Mouse (Mus musculus): ENCODE results near the gene Tmem156. TPM values are rescaled to one million over a fixed set of nuclear protein-coding genes. Genes with fewer than 3 reads are reported as not detected.

The Tmem156 gene
- total and polyA plus RNA-seq, 3 experiments, result 2.6 to 4.1 TPM; not detected in 1

DNA sequence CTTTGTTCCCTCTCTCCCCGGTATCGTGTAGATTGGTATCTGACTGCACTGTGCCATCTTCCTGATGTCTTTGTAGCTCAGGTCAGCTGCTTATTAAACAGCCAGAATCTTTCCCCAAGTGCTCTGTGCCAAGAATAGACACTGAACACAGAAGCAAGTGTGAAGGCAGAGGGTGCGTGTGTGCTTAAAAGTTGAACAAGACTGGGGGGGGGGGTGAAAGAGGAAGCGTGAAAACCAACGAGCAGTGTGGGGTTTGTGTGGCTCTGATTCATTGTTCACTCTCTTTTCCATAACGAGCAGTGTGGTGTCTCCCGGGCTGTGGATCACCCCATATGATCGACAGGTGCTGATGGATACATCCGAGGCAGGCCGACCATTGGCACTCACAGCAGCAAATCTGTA lies 10.7 kb upstream of the Tmem156 start:
- Histone ChIP-seq H3K79me2 (ENCODE audit: control insufficient read depth, insufficient read depth, low read length, poor library complexity) (peaks cover under 1% of the 10 kb centered on the region; the same call in 1 of the 2 replicates), H3K4me1 (ENCODE audit: control insufficient read depth in 1 of 2, insufficient read depth in 2 of 2, low read length in 2 of 2) (peaks cover 5 to 23% of the 10 kb centered on the region in 2 experiments), H3K4me3 (ENCODE audit: control insufficient read depth in 1 of 2, insufficient read depth in 1 of 2, low read depth in 2 of 2, low read length in 2 of 2) (peak overlapping the region; percentile 6 to 27; a peak in 3 of 4 replicates), H3K9ac (ENCODE audit: control insufficient read depth, low read depth, low read length, poor library complexity, severe bottlenecking) (peak overlapping the region; percentile 43), H3K27ac (ENCODE audit: control insufficient read depth, low read depth, low read length) (peak overlapping the region; percentile 64), H3K9me3 (replicated peaks; ENCODE audit: insufficient read depth, low read length) (no peaks in the 10 kb centered on the region), H3K27me3 (ENCODE audit: control insufficient read depth in 1 of 2, insufficient read depth in 2 of 2, low read length in 2 of 2) (no peaks in the 10 kb centered on the region), H3K36me3 (ENCODE audit: control insufficient read depth in 1 of 2, insufficient read depth in 2 of 2, low read length in 2 of 2) (peaks cover 0 to 20% of the 10 kb centered on the region in 2 experiments; a peak in 2 of 4 replicates)
- TF ChIP-seq KAT2A (conservative IDR thresholded peaks at IDR 0.05; ENCODE audit: low read depth, low read length) (no peak), SMC3 (IDR thresholded peaks at IDR 0.05; ENCODE audit: low read depth, low read length) (no peak), USF2 (IDR thresholded peaks at IDR 0.05; ENCODE audit: borderline replicate concordance in 1 of 2, insufficient read depth in 1 of 2, low read depth in 1 of 2, low read length in 2 of 2) (no peak), CHD2 (IDR thresholded peaks at IDR 0.05; ENCODE audit: low read length) (no peak), MXI1 (IDR thresholded peaks at IDR 0.05; ENCODE audit: low read depth, low read length) (peak; percentile 8; the same call in 1 of the 2 replicates), ZC3H11A (IDR thresholded peaks at IDR 0.05; ENCODE audit: low read depth, low read length) (no peak), USF1 (IDR thresholded peaks at IDR 0.05; ENCODE audit: low read depth, low read length) (no peak)
- peak; percentile 53 for DNase-seq (ENCODE audit: low read depth, low spot score)

DNA sequence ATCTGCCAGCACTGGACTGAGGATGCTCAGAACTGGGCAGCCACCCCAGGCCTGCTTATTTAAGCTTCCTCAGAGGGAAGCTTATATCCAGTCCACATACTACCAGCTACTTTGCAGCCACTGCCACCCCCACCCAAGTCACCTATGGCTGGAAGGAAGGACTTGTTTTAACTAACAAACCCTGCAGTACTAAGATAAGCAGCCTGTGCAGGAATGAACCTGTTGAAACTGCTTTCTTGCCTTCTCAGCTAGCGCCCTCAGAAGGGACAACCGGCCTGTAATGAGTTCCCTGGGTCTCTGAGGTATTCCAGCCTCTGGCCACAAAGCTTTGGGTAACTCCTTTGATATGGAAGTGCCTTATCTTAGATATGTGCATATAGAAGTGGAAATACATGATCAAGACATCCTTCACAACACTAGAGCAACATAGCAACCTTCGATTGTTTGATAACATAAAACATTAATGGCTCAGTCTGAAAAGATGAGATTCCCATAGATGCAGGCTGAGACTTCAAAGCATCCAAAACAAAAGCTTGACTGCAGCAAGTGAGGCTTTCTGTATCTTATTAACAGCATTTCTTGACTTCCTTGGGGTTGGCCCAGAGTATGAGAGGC lies 10.2 kb upstream of the Tmem156 start:
- Histone ChIP-seq H3K79me2 (ENCODE audit: control insufficient read depth, insufficient read depth, low read length, poor library complexity) (no peaks in the 10 kb centered on the region), H3K4me1 (ENCODE audit: control insufficient read depth in 1 of 2, insufficient read depth in 2 of 2, low read length in 2 of 2) (peaks cover 5 to 23% of the 10 kb centered on the region in 2 experiments), H3K27me3 (ENCODE audit: control insufficient read depth in 1 of 2, insufficient read depth in 2 of 2, low read length in 2 of 2) (no peaks in the 10 kb centered on the region), H3K27ac (ENCODE audit: control insufficient read depth, low read depth, low read length) (peak overlapping the region; percentile 64), H3K9ac (ENCODE audit: control insufficient read depth, low read depth, low read length, poor library complexity, severe bottlenecking) (peak overlapping the region; percentile 43), H3K9me3 (replicated peaks; ENCODE audit: insufficient read depth, low read length) (no peaks in the 10 kb centered on the region), H3K4me3 (ENCODE audit: control insufficient read depth in 1 of 2, insufficient read depth in 1 of 2, low read depth in 2 of 2, low read length in 2 of 2) (peak overlapping the region; percentile 8 to 27; a peak in 3 of 4 replicates), H3K36me3 (ENCODE audit: control insufficient read depth in 1 of 2, insufficient read depth in 2 of 2, low read length in 2 of 2) (peaks cover 0 to 20% of the 10 kb centered on the region in 2 experiments; a peak in 2 of 4 replicates)
- DNase-seq (ENCODE audit: low read depth, low spot score), result peak; percentile 70
- TF ChIP-seq MXI1 (IDR thresholded peaks at IDR 0.05; ENCODE audit: low read depth, low read length) (0 out of 2 replicates have a peak, but pooled peaks have one; percentile 22), CHD2 (IDR thresholded peaks at IDR 0.05; ENCODE audit: low read length) (no peak), UBTF (IDR thresholded peaks at IDR 0.05; ENCODE audit: borderline replicate concordance, insufficient read depth, low read depth, low read length) (no peak), CTCF (IDR thresholded peaks at IDR 0.05 in 2 of 3, conservative IDR thresholded peaks at IDR 0.05 in 1 of 3; ENCODE audit: control insufficient read depth in 1 of 3, insufficient read depth in 1 of 3, low read depth in 2 of 3, low read length in 3 of 3, poor library complexity in 1 of 3, severe bottlenecking in 1 of 3) (no peak), BHLHE40 (IDR thresholded peaks at IDR 0.05; ENCODE audit: borderline replicate concordance, low read depth, low read length) (no peak), NRF1 (IDR thresholded peaks at IDR 0.05; ENCODE audit: insufficient read depth, low read depth, low read length, poor library complexity, severe bottlenecking) (no peak), MAZ (IDR thresholded peaks at IDR 0.05; ENCODE audit: low read depth, low read length) (0 out of 2 replicates have a peak, but pooled peaks have one; percentile 29), NELFE (IDR thresholded peaks at IDR 0.05; ENCODE audit: low read depth, low read length) (no peak), RCOR1 (IDR thresholded peaks at IDR 0.05; ENCODE audit: low read depth, low read length) (0 out of 2 replicates have a peak, but pooled peaks have one; percentile 4), TCF12 (IDR thresholded peaks at IDR 0.05; ENCODE audit: low read depth, low read length) (peak; percentile 42; the same call in 1 of the 2 replicates), EP300 (IDR thresholded peaks at IDR 0.05; ENCODE audit: low read depth in 1 of 2, low read length in 2 of 2) (peak in 1 of 2 experiments; percentile 55; a peak in 3 of 4 replicates), ZKSCAN1 (IDR thresholded peaks at IDR 0.05; ENCODE audit: low read depth, low read length) (no peak), GABPA (IDR thresholded peaks at IDR 0.05; ENCODE audit: low read depth, low read length) (no peak), POLR2AphosphoS2 (IDR thresholded peaks at IDR 0.05; ENCODE audit: low read length) (no peak), ZMIZ1 (IDR thresholded peaks at IDR 0.05; ENCODE audit: low read depth, low read length) (no peak), CHD1 (IDR thresholded peaks at IDR 0.05; ENCODE audit: low read depth, low read length) (no peak), USF2 (IDR thresholded peaks at IDR 0.05; ENCODE audit: borderline replicate concordance in 1 of 2, insufficient read depth in 1 of 2, low read depth in 1 of 2, low read length in 2 of 2) (no peak), RAD21 (IDR thresholded peaks at IDR 0.05; ENCODE audit: low read depth, low read length) (no peak), POLR2AphosphoS5 (IDR thresholded peaks at IDR 0.05; ENCODE audit: borderline replicate concordance, low read depth, low read length) (no peak), KAT2A (conservative IDR thresholded peaks at IDR 0.05; ENCODE audit: low read depth, low read length) (no peak), GATA1 (IDR thresholded peaks at IDR 0.05; ENCODE audit: low read depth, low read length) (peak; percentile 48; the same call in 1 of the 2 replicates), MAFK (IDR thresholded peaks at IDR 0.05; ENCODE audit: borderline replicate concordance, low read depth, low read length) (no peak), SIN3A (IDR thresholded peaks at IDR 0.05; ENCODE audit: low read length) (peak; percentile 11; the same call in 1 of the 2 replicates), HCFC1 (IDR thresholded peaks at IDR 0.05; ENCODE audit: low read depth, low read length) (no peak), ZC3H11A (IDR thresholded peaks at IDR 0.05; ENCODE audit: low read depth, low read length) (no peak), TAL1 (IDR thresholded peaks at IDR 0.05; ENCODE audit: low read length) (peak; percentile 62)

All from MEL (cell line).